Mouse (Mus musculus) hindbrain, postnatal 0 days (tissue): ENCODE results near the gene Bcl9l. TPM values are rescaled to one million over a fixed set of nuclear protein-coding genes. Genes with fewer than 3 reads are reported as not detected.

Source experiments
- ATAC-seq: fragments of 200-750 bp; cut with Nextera tagmentation; 2 replicates; pipeline ENCODE4 v1.8.0; 2017; ENCODE audit warnings: mild to moderate bottlenecking, moderate TSS enrichment, moderate library complexity
- DNase-seq: peaks from one replicate; pipeline ENCODE4 v3.0.0-alpha.2; 2015; ENCODE audit warnings: low spot score
- H3K27ac ChIP-seq: fragments of 300-500 bp; sonication (generic); 2 replicates; pipeline ENCODE4 v1.5.1; 2014; ENCODE audit warnings: mild to moderate bottlenecking
- H3K27me3 ChIP-seq: fragments of 300-500 bp; sonication (generic); 2 replicates; pipeline ENCODE4 v1.6.1; 2014; ENCODE audit warnings: low read length, mixed read lengths; ENCODE audit not compliant: insufficient read depth
- H3K36me3 ChIP-seq: fragments of 300-500 bp; sonication (generic); 2 replicates; pipeline ENCODE4 v1.6.1; 2014; ENCODE audit warnings: low read length, mixed read lengths; ENCODE audit not compliant: insufficient read depth
- H3K4me1 ChIP-seq: fragments of 300-500 bp; sonication (generic); 2 replicates; pipeline ENCODE4 v1.6.1; 2014; ENCODE audit warnings: antibody characterized with exemption, low read length, mixed read lengths; ENCODE audit not compliant: insufficient read depth
- H3K4me2 ChIP-seq: fragments of 300-500 bp; sonication (generic); 2 replicates; pipeline ENCODE4 v1.6.1; 2014; ENCODE audit warnings: low read depth, mild to moderate bottlenecking, low read length, moderate library complexity, mixed read lengths
- H3K4me3 ChIP-seq: fragments of 300-500 bp; sonication (generic); 2 replicates; pipeline ENCODE4 v1.5.1; 2014; ENCODE audit warnings: low read length
- H3K9ac ChIP-seq: fragments of 300-500 bp; sonication (generic); replicated peaks from 2 replicates; pipeline ENCODE4 v1.6.1; 2014; ENCODE audit warnings: mild to moderate bottlenecking, low read length, moderate library complexity, mixed read lengths
- H3K9me3 ChIP-seq: fragments of 300-500 bp; sonication (generic); 2 replicates; pipeline ENCODE4 v1.6.1; 2016; ENCODE audit warnings: low read length, mixed read lengths
- CTCF ChIP-seq: IDR thresholded peaks from 2 replicates; pipeline ENCODE4 v1.5.1; 2016; ENCODE audit warnings: antibody characterized with exemption, control low read depth, low read depth
- WGBS: fragments of 180-500 bp; shearing (Covaris S2); extraction: QIAGEN DNeasy Blood & Tissue Kit; methylation state at CpG from one replicate; pipeline ENCODE4 v1.1.7; 2014; 5-methylcytosine and 5-hydroxymethylcytosine counted together
- polyA plus RNA-seq: library from polyadenylated mRNA; unstranded; fragments of >200 nt; fragmentation: Nextera tagmentation; extraction: Ambion mirVana; gene quantifications from 2 replicates; pipeline ENCODE4 v1.2.1, GENCODE M21; 2015
- total RNA-seq: library from RNA; depleted of rRNA; stranded (reverse); fragments of >200 nt; gene quantifications from 2 replicates; pipeline ENCODE4 v1.2.3, GENCODE M21; 2014

Gene Bcl9l
- total and polyA plus RNA-seq, 2 experiments from 2014 or later, result 8.4 to 32.7 TPM

GRCm38 (mm10) chr9:44500638-44501175 is 18.1 kb downstream of the Bcl9l start:
- H3K27me3 ChIP-seq, result no peaks in the 10 kb centered on the region

GRCm38 (mm10) chr9:44501206-44501879 is 18.7 kb downstream of the Bcl9l start:
- WGBS, result 49% methylated on average over 10 of the region's 10 CpGs
- peaks cover 7% of the 10 kb centered on the region; the same call in 1 of the 2 replicates for H3K36me3 ChIP-seq
- H3K4me2 ChIP-seq, result no peak overlapping the region

More at GRCm38 (mm10) chr9:44500638-44501175, 18.1 kb downstream of the Bcl9l start:
- peaks cover 37% of the 10 kb centered on the region for H3K4me1 ChIP-seq
- no peak for TF ChIP-seq CTCF
- ATAC-seq, result no peak
- H3K4me2 ChIP-seq, result no peak overlapping the region
- no peak for DNase-seq
- H3K36me3 ChIP-seq, result 0 out of 2 replicates have a peak, but pooled peaks cover 3% of the 10 kb centered on the region
- 0 out of 2 replicates have a peak overlapping the region, but pooled peaks have one; percentile 58 for H3K9ac ChIP-seq
- 65% methylated on average over 8 of the region's 8 CpGs for WGBS
- H3K27ac ChIP-seq, result peak overlapping the region; percentile 80; the same call in 1 of the 2 replicates
- no peak overlapping the region for H3K4me3 ChIP-seq
- H3K9me3 ChIP-seq, result no peaks in the 10 kb centered on the region

GRCm38 (mm10) chr9:44502006-44502405 is 19.4 kb downstream of the Bcl9l start:
- DNase-seq, result peak; percentile 89
- Histone ChIP-seq H3K9me3 (no peaks in the 10 kb centered on the region), H3K27me3 (no peaks in the 10 kb centered on the region), H3K36me3 (peaks cover 14% of the 10 kb centered on the region; the same call in 1 of the 2 replicates), H3K4me2 (no peak overlapping the region), H3K27ac (no peak overlapping the region), H3K9ac (no peak overlapping the region), H3K4me3 (no peak overlapping the region), H3K4me1 (peaks cover 37% of the 10 kb centered on the region)
- TF ChIP-seq CTCF, result peak; percentile 97
- 0% methylated on average over 4 of the region's 4 CpGs for WGBS
- ATAC-seq, result no peak

More at GRCm38 (mm10) chr9:44501206-44501879, 18.7 kb downstream of the Bcl9l start:
- H3K27ac ChIP-seq, result no peak overlapping the region; the same call in 1 of the 2 replicates
- ATAC-seq (no peak), DNase-seq (no peak)
- peaks cover 37% of the 10 kb centered on the region for H3K4me1 ChIP-seq
- H3K9ac ChIP-seq, result no peak overlapping the region
- no peak for TF ChIP-seq CTCF
- H3K4me3 ChIP-seq, result no peak overlapping the region
- no peaks in the 10 kb centered on the region for H3K9me3 ChIP-seq
- H3K27me3 ChIP-seq, result no peaks in the 10 kb centered on the region

- Histone ChIP-seq H3K9me3 (no peaks in the 10 kb centered on the region), H3K36me3 (peaks cover 30% of the 10 kb centered on the region; the same call in 1 of the 2 replicates), H3K4me2 (no peak overlapping the region), H3K4me3 (no peak overlapping the region), H3K27me3 (no peaks in the 10 kb centered on the region), H3K9ac (no peak overlapping the region), H3K4me1 (peaks cover 17% of the 10 kb centered on the region; the same call in 1 of the 2 replicates), H3K27ac (no peak overlapping the region)
- DNase-seq (peak; percentile 51), ATAC-seq (no peak)
- no peak for TF ChIP-seq CTCF
- 57% methylated on average over 20 of the region's 20 CpGs for WGBS
Measured at GRCm38 (mm10) chr9:44504893-44505823, 22.5 kb downstream of the Bcl9l start.

GRCm38 (mm10) chr9:44505824-44506467 is 23.3 kb downstream of the Bcl9l start:
- Histone ChIP-seq H3K27me3 (no peaks in the 10 kb centered on the region), H3K9ac (no peak overlapping the region), H3K4me2 (no peak overlapping the region), H3K4me1 (peaks cover 12% of the 10 kb centered on the region; the same call in 1 of the 2 replicates), H3K4me3 (no peak overlapping the region), H3K9me3 (no peaks in the 10 kb centered on the region), H3K27ac (no peak overlapping the region), H3K36me3 (peaks cover 28% of the 10 kb centered on the region; the same call in 1 of the 2 replicates)
- no peak for ATAC-seq
- DNase-seq, result no peak
- WGBS, result 53% methylated on average over 23 of the region's 23 CpGs
- TF ChIP-seq CTCF, result peak; percentile 10

- H3K36me3 ChIP-seq, result peaks cover 27% of the 10 kb centered on the region; the same call in 1 of the 2 replicates
- H3K27me3 ChIP-seq, result no peaks in the 10 kb centered on the region
- ATAC-seq, result no peak
- 88% methylated on average over 13 of the region's 13 CpGs for WGBS
- no peak overlapping the region for H3K4me3 ChIP-seq
- H3K9ac ChIP-seq, result no peak overlapping the region
- H3K9me3 ChIP-seq, result no peaks in the 10 kb centered on the region
- 0 out of 2 replicates have a peak, but pooled peaks have one; percentile 0 for TF ChIP-seq CTCF
- DNase-seq, result no peak
- H3K4me1 ChIP-seq, result peaks cover 12% of the 10 kb centered on the region; the same call in 1 of the 2 replicates
- H3K27ac ChIP-seq, result no peak overlapping the region
- H3K4me2 ChIP-seq, result no peak overlapping the region
Measured at GRCm38 (mm10) chr9:44506566-44506965, 23.9 kb downstream of the Bcl9l start.
